Mouse (Mus musculus): ENCODE data around the gene 1300017J02Rik. TPM values are rescaled to one million over a fixed set of nuclear protein-coding genes. Genes with fewer than 3 reads are reported as not detected.
"Not testable (repeated sequence)": the region's sequence is repeated elsewhere in the genome, so short reads cannot be mapped to it uniquely, and the experiment has no call there.

The 1300017J02Rik gene
- 3.6 and 4.1 TPM in 2 replicates for polyA plus RNA-seq (2016; fragmentation: Nextera tagmentation; extraction: Ambion mirVana)

DNA sequence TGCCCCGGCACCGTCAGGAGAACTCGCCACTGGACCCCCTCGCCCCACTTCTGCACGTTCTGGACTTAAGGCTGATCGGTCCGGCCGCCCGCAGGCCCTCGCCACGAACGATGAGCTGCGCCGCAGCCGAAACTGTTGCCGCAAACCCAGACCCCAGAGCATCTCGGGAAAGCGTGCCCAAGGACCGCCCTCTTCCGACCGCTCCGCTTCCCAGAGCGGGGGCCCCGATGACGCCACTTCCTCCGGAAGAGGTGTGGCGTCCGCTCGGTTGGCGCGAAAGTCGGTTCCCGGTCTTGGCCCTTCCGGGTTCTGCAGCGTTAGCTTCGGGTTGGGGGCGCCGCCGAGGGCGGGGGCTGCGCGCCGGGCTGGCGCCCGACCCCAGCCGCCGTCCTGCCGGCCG lies at the start of gene 1300017J02Rik, which contains the start of gene Topbp1:
1300017J02Rik (minus strand) TSS at position 156 of the 400 bp plus-strand sequence.
Topbp1 (plus strand) TSS at position 289 of the 400 bp plus-strand sequence.
- no peaks in the 10 kb centered on the region for H3K27me3 ChIP-seq (ENCODE audit: poor library complexity, severe bottlenecking)
- H3K9me3 ChIP-seq: no peaks in the 10 kb centered on the region
- peak within 1 kb of the TSS; percentile 98 for H3K27ac ChIP-seq
- under 1% methylated on average over 49 of the region's 49 CpGs for WGBS
- peak; percentile 95 for DNase-seq (ENCODE audit: extremely low spot score, low spot score)
- H3K4me1 ChIP-seq: peaks cover 35% of the 10 kb centered on the region
- peak within 1 kb of the TSS; percentile 94 for H3K4me3 ChIP-seq
- H3K36me3 ChIP-seq (replicated peaks): peaks cover 33% of the 10 kb centered on the region

DNA sequence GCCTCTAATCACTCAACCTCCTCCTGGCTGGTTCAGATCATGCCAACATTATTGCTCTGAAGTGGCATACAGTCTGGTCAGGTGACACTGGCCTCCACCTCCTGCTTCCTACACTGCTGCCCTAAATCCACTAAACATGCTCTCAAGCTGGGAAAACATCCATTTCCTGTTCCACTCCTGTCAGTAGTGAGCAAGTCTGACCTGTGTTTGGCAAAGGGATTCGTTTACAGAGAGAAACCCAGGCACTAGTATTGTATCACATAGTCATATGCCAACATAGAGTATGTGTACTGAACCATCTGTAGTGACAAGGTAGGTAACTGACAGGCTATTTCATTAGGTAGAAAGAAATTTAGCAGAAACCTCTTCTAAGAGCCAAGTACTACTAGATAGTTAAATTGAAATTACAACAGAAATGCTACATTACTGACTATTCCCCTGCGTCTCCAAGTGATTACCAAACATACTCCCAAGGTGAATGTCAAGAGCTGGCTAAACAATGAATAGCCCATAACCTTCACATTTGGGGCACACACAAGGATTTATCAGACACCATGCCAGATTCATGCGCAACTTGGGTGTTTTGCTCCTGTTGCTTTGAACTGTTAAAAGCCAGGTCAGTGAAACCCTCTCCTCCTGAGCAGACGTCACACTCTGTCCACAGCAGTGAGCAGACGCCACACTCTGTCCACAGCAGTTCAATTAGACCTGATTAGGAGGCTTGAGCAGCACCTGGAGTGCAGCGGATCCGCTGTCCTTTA lies 48.8 kb upstream of the 1300017J02Rik start:
- not testable (repeated sequence) for H3K9me3 ChIP-seq; H3K27me3 ChIP-seq (ENCODE audit: poor library complexity, severe bottlenecking); H3K4me3 ChIP-seq; DNase-seq (ENCODE audit: extremely low spot score, low spot score); H3K4me1 ChIP-seq; H3K27ac ChIP-seq
- peaks cover 84% of the 10 kb centered on the region for H3K36me3 ChIP-seq (replicated peaks)
- WGBS: 91% methylated on average over 7 of the region's 7 CpGs

DNA sequence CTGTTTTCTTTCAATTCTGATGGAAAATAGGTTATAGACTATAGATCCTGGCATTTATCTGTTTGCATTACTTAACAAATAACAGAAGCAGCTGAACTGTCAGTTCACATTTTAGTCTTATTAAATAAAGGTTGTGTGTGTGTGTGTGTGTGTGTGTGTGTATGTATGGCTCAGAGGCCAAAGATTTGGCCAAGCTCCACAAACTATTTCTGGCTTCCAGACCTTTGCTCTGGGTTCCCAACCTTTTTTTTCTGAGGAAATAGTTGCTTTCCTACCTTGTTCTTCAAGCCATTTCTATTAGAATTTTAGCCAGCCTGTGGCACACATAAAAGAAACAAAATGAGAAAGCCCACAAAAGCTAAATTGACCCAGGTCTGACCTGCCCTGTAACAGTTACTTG lies 43.9 kb upstream of the 1300017J02Rik start:
- peaks cover 94% of the 10 kb centered on the region for H3K36me3 ChIP-seq (replicated peaks)

DNA sequence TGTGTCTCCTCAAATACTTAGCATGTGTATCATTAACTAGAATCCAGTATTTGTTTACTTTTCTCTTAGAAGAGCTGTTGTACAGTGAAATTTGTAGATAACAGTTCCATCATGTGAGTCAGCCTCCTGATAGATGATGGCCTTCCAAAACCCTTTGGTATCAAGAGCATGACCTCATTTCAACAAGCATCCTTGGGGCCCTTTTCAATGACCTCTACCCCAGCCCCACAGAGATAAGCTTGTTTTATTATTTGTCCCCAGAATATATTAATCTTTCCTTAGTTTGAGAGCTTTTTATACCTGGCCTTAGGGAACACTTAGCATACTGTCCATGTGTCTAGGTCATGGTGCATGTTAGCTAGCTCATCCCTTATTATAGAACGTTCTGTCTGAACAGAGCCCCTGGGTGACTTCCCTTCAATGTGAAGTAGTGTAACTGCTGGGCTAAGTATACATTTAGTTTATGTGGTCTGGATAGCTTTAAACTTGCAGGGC lies 43.2 kb upstream of the 1300017J02Rik start:
- no peak overlapping the region for H3K4me3 ChIP-seq
- peaks cover 98% of the 10 kb centered on the region for H3K36me3 ChIP-seq (replicated peaks)
- no peaks in the 10 kb centered on the region for H3K4me1 ChIP-seq
- DNase-seq (ENCODE audit: extremely low spot score, low spot score): no peak
- no peaks in the 10 kb centered on the region for H3K27me3 ChIP-seq (ENCODE audit: poor library complexity, severe bottlenecking)
- no peak overlapping the region for H3K27ac ChIP-seq
- 81% methylated on average over 1 of the region's 1 CpGs for WGBS
- no peaks in the 10 kb centered on the region for H3K9me3 ChIP-seq

More for the DNA sequence above, 43.9 kb upstream of the 1300017J02Rik start:
- Histone ChIP-seq H3K27me3 (ENCODE audit: poor library complexity, severe bottlenecking) (no peaks in the 10 kb centered on the region), H3K9me3 (no peaks in the 10 kb centered on the region), H3K4me3 (no peak overlapping the region), H3K27ac (no peak overlapping the region), H3K4me1 (no peaks in the 10 kb centered on the region)
- DNase-seq (ENCODE audit: extremely low spot score, low spot score): no peak

DNA sequence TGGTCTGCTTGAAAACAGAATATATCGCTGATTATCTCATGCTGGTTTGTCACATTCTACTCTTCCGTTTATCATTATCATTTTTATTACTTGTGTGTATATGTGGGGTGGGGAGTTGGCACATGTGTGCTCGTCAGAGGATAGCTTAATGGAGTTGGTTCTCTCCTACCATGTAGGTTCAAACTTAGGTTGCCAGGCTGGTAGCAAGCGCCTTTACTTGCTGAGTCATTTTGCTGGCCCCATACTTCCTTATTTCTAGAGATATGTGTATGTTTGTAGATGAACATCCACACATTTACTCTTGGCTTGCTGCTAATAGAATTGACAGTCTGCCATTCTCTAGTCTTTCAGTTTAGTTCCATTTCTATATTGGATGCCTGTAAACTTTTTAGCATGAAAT lies 42.2 kb upstream of the 1300017J02Rik start:
- DNase-seq (ENCODE audit: extremely low spot score, low spot score): no peak
- no peaks in the 10 kb centered on the region for H3K27me3 ChIP-seq (ENCODE audit: poor library complexity, severe bottlenecking)
- no peak overlapping the region for H3K4me3 ChIP-seq
- WGBS: 94% methylated on average over 4 of the region's 4 CpGs
- no peaks in the 10 kb centered on the region for H3K4me1 ChIP-seq
- H3K36me3 ChIP-seq (replicated peaks): peaks cover 98% of the 10 kb centered on the region
- H3K27ac ChIP-seq: no peak overlapping the region
- H3K9me3 ChIP-seq: no peaks in the 10 kb centered on the region

DNA sequence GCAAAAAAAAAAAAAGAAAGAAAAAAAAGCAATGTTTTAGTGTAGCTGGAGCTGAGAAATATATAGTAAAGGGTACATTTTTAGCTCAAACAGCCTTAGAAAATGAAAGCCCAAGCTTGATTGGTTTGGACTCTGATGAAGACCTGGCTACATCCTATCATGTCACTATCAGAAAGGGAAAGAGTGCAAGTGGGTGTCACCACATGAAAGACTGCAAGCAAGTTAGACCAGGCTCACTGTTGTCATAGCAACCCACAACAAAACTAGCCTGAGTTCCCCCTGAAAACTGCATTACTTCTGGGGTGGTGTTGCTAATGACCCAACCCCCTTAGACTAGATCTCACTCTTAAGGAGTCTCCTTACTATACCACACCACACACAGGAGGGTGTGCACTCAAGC lies 32.0 kb upstream of the 1300017J02Rik start:
- Histone ChIP-seq H3K9me3 (no peaks in the 10 kb centered on the region), H3K27me3 (ENCODE audit: poor library complexity, severe bottlenecking) (no peaks in the 10 kb centered on the region), H3K4me3 (no peak overlapping the region), H3K27ac (no peak overlapping the region), H3K4me1 (no peaks in the 10 kb centered on the region), H3K36me3 (replicated peaks) (peaks cover 98% of the 10 kb centered on the region)
- no peak for DNase-seq (ENCODE audit: extremely low spot score, low spot score)

DNA sequence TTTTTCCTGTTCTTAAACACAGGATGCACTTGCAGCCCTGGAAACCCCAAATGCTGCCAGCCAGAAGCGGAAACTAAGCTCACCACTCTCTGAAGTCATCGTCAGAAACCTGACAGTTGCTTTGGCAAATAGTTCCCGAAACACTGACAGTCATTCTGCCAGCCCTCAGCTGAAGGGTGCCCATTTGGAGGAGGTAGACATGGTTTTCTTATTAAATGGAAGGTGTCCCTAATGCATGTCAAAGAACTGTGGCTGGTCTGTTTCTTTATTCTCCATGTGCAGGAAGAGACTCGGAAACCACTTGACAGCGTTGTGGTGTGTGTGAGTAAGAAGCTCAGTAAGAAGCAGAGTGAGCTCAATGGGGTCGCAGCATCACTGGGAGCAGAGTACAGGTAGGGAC lies 27.8 kb upstream of the 1300017J02Rik start:
- Histone ChIP-seq H3K9me3 (no peaks in the 10 kb centered on the region), H3K27ac (no peak overlapping the region), H3K27me3 (ENCODE audit: poor library complexity, severe bottlenecking) (no peaks in the 10 kb centered on the region), H3K36me3 (replicated peaks) (peaks cover 100% of the 10 kb centered on the region), H3K4me3 (no peak overlapping the region), H3K4me1 (no peaks in the 10 kb centered on the region)
- DNase-seq (ENCODE audit: extremely low spot score, low spot score): no peak
- WGBS: 93% methylated on average over 6 of the region's 6 CpGs

DNA sequence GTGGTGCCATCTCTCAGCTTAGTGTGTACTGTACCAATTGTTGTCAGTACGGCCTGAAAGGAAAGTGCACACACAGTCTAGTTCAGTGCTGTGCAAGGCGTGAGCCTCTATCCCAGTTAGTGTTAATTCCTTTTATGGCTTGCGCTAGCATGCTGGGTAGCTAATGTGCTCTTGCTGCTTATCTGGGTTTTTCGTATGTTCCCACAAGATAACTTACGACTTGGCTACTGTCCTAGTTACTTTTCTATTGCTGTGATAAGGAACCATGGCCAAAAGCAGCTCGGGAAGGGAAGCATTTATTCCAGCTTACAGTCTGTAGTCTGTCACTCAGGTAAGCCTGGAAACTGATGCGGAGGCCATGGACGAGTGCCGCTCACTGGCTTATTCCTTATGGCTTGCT lies 21.6 kb upstream of the 1300017J02Rik start:
- Histone ChIP-seq H3K9me3 (no peaks in the 10 kb centered on the region), H3K4me3 (no peak overlapping the region), H3K27me3 (ENCODE audit: poor library complexity, severe bottlenecking) (no peaks in the 10 kb centered on the region), H3K36me3 (replicated peaks) (peaks cover 100% of the 10 kb centered on the region), H3K4me1 (no peaks in the 10 kb centered on the region), H3K27ac (no peak overlapping the region)
- WGBS: 94% methylated on average over 9 of the region's 9 CpGs
- no peak for DNase-seq (ENCODE audit: extremely low spot score, low spot score)

DNA sequence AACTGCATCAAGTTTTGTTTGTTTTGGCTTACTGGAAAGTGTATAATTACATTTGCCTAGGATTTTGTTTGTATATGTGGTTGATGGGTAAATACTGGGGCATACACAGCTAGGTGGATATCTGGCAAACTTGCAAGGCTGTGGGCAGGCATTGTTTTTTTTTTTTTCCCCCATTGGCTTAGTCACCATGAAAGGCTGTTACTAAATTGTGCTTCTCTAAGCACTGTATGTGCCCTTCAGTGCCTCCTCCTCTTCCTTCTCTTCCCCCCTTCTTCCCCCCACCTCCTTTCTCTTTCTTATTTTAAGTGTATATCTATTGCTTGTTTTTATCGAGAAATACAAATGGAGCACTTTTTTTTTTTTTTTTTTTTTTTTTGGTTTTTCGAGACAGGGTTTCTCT lies 19.8 kb upstream of the 1300017J02Rik start:
- no peak overlapping the region for H3K4me3 ChIP-seq
- H3K27me3 ChIP-seq (ENCODE audit: poor library complexity, severe bottlenecking): no peaks in the 10 kb centered on the region
- no peaks in the 10 kb centered on the region for H3K9me3 ChIP-seq
- peaks cover 100% of the 10 kb centered on the region for H3K36me3 ChIP-seq (replicated peaks)
- no peak overlapping the region for H3K27ac ChIP-seq
- no peaks in the 10 kb centered on the region for H3K4me1 ChIP-seq
- DNase-seq (ENCODE audit: extremely low spot score, low spot score): no peak
- 89% methylated on average over 1 of the region's 2 CpGs for WGBS

DNA sequence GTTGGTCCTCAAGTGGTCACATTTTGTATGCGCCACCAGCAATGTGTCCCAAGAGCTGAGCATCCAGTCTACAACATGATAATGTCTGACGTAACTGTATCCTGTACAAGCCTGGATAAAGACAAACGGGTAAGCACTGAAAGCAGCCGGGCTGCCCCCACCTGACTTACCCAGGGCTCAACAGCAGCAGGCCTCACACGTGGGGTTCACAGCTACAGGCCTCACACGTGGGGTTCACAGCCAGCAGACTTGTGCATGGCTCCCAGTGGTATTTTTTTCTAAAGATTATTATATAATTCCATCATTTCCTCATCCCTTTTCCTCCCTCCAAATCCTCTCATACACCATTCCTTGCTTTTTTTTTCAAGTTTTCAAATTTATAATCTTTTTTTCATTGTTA lies 5.0 kb upstream of the 1300017J02Rik start:
- Histone ChIP-seq H3K9me3 (no peaks in the 10 kb centered on the region), H3K36me3 (replicated peaks) (peaks cover 81% of the 10 kb centered on the region), H3K4me3 (no peak overlapping the region), H3K4me1 (peaks cover 28% of the 10 kb centered on the region), H3K27ac (no peak overlapping the region), H3K27me3 (ENCODE audit: poor library complexity, severe bottlenecking) (no peaks in the 10 kb centered on the region)
- WGBS: 91% methylated on average over 6 of the region's 6 CpGs
- DNase-seq (ENCODE audit: extremely low spot score, low spot score): no peak

DNA sequence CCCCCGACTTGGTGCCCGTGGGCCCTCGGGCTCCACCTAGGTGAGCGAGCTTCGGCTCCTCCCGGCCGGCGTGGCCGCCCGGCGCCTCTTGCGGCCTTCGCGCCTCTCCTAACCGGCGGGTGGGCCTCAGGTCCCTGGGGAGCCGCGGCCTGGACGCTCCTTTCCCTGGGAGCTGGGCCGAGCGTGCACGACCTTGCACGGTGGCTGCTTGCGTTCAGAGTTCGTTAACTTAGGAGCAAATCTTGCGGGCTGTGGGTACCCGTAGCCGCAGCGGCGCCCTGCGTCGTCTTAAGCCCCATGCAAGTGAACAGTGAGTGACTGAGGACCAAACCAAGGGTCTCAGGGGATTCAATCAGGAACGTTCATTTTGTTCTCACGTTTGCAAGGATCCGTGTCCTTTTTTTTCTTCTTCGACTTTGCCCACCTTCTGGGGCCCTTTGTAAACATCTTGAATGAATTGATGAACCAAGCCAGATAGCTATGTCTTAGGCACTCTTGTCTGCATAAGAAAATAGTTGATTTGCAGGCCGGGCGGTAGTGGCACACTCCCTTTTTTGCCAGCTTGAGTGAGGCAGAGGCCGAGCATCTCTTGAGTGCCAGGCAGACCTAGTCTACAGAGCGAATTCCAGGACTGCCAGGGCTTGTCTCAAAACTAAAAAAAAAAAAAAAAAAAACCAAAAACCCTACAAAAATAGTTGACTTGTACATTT lies 605 bp upstream of the 1300017J02Rik start:
- DNase-seq (ENCODE audit: extremely low spot score, low spot score): no peak
- peak overlapping the region; percentile 98 for H3K27ac ChIP-seq
- peak overlapping the region; percentile 94 for H3K4me3 ChIP-seq
- no peaks in the 10 kb centered on the region for H3K27me3 ChIP-seq (ENCODE audit: poor library complexity, severe bottlenecking)
- WGBS: under 1% methylated on average over 40 of the region's 40 CpGs
- peaks cover 39% of the 10 kb centered on the region for H3K36me3 ChIP-seq (replicated peaks)
- no peaks in the 10 kb centered on the region for H3K9me3 ChIP-seq
- peaks cover 35% of the 10 kb centered on the region for H3K4me1 ChIP-seq

DNA sequence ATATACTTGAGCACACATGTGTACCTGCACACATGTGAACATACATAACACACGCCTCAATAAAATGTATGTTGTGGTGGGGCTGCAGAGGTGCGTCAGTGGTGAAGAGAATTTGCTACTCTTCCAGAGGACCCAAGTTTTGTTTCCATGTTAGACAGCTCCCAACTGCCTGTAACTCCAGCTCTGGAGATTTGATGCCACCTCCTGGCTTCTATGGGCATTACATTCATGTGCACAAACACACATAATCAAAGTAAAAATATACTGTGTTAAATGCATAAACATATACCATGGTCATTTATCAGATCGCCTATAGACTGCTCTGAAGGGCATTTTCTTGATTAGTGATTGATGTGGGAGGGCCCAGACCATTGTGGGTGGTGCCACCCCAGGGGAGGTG lies 2.2 kb downstream of the 1300017J02Rik start:
- peak; percentile 35 for DNase-seq (ENCODE audit: extremely low spot score, low spot score)
- no peak overlapping the region for H3K4me3 ChIP-seq
- peaks cover 10% of the 10 kb centered on the region for H3K36me3 ChIP-seq (replicated peaks)
- H3K27me3 ChIP-seq (ENCODE audit: poor library complexity, severe bottlenecking): no peaks in the 10 kb centered on the region
- H3K4me1 ChIP-seq: peaks cover 27% of the 10 kb centered on the region
- WGBS: 58% methylated on average over 3 of the region's 3 CpGs
- no peaks in the 10 kb centered on the region for H3K9me3 ChIP-seq
- no peak overlapping the region for H3K27ac ChIP-seq

DNA sequence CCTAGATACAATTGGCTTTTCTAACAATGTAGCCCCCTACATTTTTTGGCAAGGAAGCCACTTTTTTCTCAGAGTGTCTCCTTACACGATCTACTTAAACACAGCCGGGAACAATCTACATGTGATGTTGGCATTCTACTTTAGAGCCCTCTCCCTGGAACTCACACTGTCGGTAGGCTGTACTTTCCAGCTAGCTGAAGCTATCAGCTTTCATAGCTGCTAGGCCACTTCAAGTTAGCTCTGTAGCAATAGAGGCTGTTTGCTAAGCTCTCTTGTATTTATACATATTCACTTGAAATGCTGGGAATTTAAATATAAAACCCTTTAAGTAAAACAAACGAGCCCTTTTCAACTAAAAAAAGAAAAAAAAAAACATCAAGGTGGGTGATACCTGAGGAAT lies 2.6 kb downstream of the 1300017J02Rik start:
- no peak overlapping the region for H3K27ac ChIP-seq
- no peaks in the 10 kb centered on the region for H3K27me3 ChIP-seq (ENCODE audit: poor library complexity, severe bottlenecking)
- no peak overlapping the region for H3K4me3 ChIP-seq
- peaks cover 6% of the 10 kb centered on the region for H3K36me3 ChIP-seq (replicated peaks)
- H3K9me3 ChIP-seq: no peaks in the 10 kb centered on the region
- WGBS: 81% methylated on average over 4 of the region's 4 CpGs
- DNase-seq (ENCODE audit: extremely low spot score, low spot score): no peak
- H3K4me1 ChIP-seq: peaks cover 23% of the 10 kb centered on the region

All from forebrain, embryonic 10.5 days (tissue).